Mouse (Mus musculus) heart, embryonic 15.5 days (tissue): Measurements from ENCODE around the gene Ano4. TPM values are rescaled to one million over a fixed set of nuclear protein-coding genes. Genes with fewer than 3 reads are reported as not detected.

ENCODE experiments used
- polyA plus RNA-seq: library from polyadenylated mRNA; unstranded; fragments of >200 nt; fragmentation: Nextera tagmentation; extraction: Ambion mirVana; gene quantifications from 2 replicates; pipeline ENCODE4 v1.2.1, GENCODE M21; 2015

Gene Ano4
- polyA plus RNA-seq, 1 experiment from 2014 or later, result 2.9 TPM

Other genes with a start within 250 kb of the Ano4 start
- gene Gas2l3, start 99.2 kb upstream of the Ano4 start, polyA plus RNA-seq, result 20.6 and 24.5 TPM in 2 replicates
- 0.81 and 1.0 TPM in 2 replicates for gene Nr1h4, start 188.8 kb upstream of the Ano4 start, polyA plus RNA-seq